Mouse (Mus musculus) G1E (cell line): ENCODE results near the gene A930017K11Rik.

Experiments
- CTCF ChIP-seq: IDR thresholded peaks from 2 replicates; pipeline ENCODE4 v1.5.1; 2012; ENCODE audit warnings: low read depth, low read length, inconsistent platforms, mixed read lengths
- GATA1 ChIP-seq: IDR thresholded peaks from 2 replicates; pipeline ENCODE4 v1.6.1; 2012; ENCODE audit warnings: borderline replicate concordance, low read length, inconsistent platforms, mixed read lengths
- GATA2 ChIP-seq: IDR thresholded peaks from 2 replicates; pipeline ENCODE4 v1.6.1; 2012; ENCODE audit warnings: low read depth, low read length, inconsistent platforms, borderline replicate concordance
- POLR2AphosphoS5 ChIP-seq: IDR thresholded peaks from 2 replicates; pipeline ENCODE4 v1.6.1; 2012; ENCODE audit warnings: low read depth, low read length, inconsistent platforms; ENCODE audit not compliant: insufficient replicate concordance
- TAL1 ChIP-seq: conservative IDR thresholded peaks from 2 replicates; pipeline ENCODE4 v1.6.1; 2012; ENCODE audit warnings: low read depth, low read length, inconsistent platforms, mixed read lengths

DNA sequence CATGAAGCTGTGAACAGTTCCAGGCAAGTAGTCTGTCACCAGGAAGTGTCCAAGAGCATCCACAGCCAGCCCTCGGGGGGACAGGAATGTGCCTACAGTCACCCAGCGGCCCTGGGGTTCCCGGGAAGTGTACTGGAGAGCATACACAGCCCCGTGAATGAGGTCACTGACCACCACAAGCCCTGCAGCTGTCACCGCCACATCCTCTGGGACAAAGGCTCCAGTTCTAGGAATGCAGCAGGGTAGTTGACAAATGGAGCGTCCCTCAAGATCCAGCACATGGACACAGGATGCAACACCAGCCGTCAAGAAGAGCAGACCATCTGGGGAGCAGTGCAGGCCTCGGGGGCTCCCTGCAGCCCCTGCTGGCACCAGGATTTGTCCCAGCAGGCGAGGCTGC lies 8.6 kb downstream of the A930017K11Rik start:
- TF ChIP-seq CTCF (no peak), GATA1 (no peak), TAL1 (no peak), POLR2AphosphoS5 (no peak), GATA2 (no peak)
